Mouse (Mus musculus) lung, embryonic 14.5 days (tissue): ENCODE measurements around the gene Sorbs1. TPM values are rescaled to one million over a fixed set of nuclear protein-coding genes. Genes with fewer than 3 reads are reported as not detected.
A peak's percentile ranks its signal among the peaks of the same experiment; 100 is the strongest.

ENCODE experiments used
- ATAC-seq: fragments of 200-750 bp; cut with Nextera tagmentation; 2 replicates; pipeline ENCODE4 v1.8.0; 2017; ENCODE audit warnings: mild to moderate bottlenecking, moderate TSS enrichment, moderate library complexity; ENCODE audit not compliant: insufficient read depth
- DNase-seq: peaks from one replicate; pipeline ENCODE4 v3.0.0-alpha.2; 2015
- H3K27ac ChIP-seq: fragments of 300-500 bp; sonication (generic); 2 replicates; pipeline ENCODE4 v1.5.1; 2014; ENCODE audit warnings: low read depth, mild to moderate bottlenecking, moderate library complexity
- H3K27me3 ChIP-seq: fragments of 300-500 bp; sonication (generic); 2 replicates; pipeline ENCODE4 v1.6.1; 2014; ENCODE audit warnings: low read length, control low read depth; ENCODE audit not compliant: insufficient read depth
- H3K36me3 ChIP-seq: fragments of 300-500 bp; sonication (generic); 2 replicates; pipeline ENCODE4 v1.6.1; 2014; ENCODE audit warnings: control low read depth; ENCODE audit not compliant: insufficient read depth
- H3K4me1 ChIP-seq: fragments of 300-500 bp; sonication (generic); 2 replicates; pipeline ENCODE4 v1.6.1; 2014; ENCODE audit warnings: antibody characterized with exemption, control low read depth; ENCODE audit not compliant: insufficient read depth
- H3K4me2 ChIP-seq: fragments of 300-500 bp; sonication (generic); 2 replicates; pipeline ENCODE4 v1.6.1; 2014; ENCODE audit warnings: mild to moderate bottlenecking
- H3K4me3 ChIP-seq: fragments of 300-500 bp; sonication (generic); 2 replicates; pipeline ENCODE4 v1.5.1; 2014; ENCODE audit warnings: low read depth, low read length
- H3K9ac ChIP-seq: fragments of 300-500 bp; sonication (generic); 2 replicates; pipeline ENCODE4 v1.6.1; 2014
- H3K9me3 ChIP-seq: fragments of 300-500 bp; sonication (generic); 2 replicates; pipeline ENCODE4 v1.6.1; 2016; ENCODE audit warnings: low read depth, low read length, control low read depth
- CTCF ChIP-seq: IDR thresholded peaks from 2 replicates; pipeline ENCODE4 v1.5.1; 2016; ENCODE audit warnings: antibody characterized with exemption, low read depth
- WGBS: fragments of 180-500 bp; shearing (Covaris S2); extraction: QIAGEN DNeasy Blood & Tissue Kit; methylation state at CpG from one replicate; pipeline ENCODE4 v1.1.7; 2014; 5-methylcytosine and 5-hydroxymethylcytosine counted together
- polyA plus RNA-seq: library from polyadenylated mRNA; unstranded; fragments of >200 nt; fragmentation: Nextera tagmentation; extraction: Ambion mirVana; gene quantifications from 2 replicates; pipeline ENCODE4 v1.2.1, GENCODE M21; 2014

Sorbs1 gene
- polyA plus RNA-seq, 1 experiment from 2014 or later = 46.6 TPM

DNA sequence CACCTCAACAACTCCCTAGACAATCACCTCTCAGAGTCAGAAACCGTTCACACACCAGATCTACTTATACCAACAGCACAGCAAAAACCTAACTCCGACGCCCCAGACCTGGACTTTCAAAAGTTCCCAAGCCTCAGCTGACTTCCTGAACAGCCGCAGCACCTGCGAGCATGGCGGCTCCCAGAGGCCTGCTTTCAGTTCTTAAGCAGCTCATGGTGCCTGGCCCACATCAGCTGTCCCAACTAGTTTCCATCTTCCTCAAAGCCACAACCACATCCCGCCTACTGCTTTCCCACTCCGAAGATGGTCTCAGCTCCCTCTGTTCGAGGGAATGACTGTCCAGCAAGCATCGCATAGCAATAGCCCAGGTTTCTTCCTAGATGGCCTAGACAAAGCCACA is 74.7 kb downstream of the Sorbs1 start:
- H3K9me3 ChIP-seq = no peaks in the 10 kb centered on the region
- no peak overlapping the region for H3K4me3 ChIP-seq
- peaks cover 10% of the 10 kb centered on the region; the same call in 1 of the 2 replicates for H3K4me1 ChIP-seq
- ATAC-seq (no peak), DNase-seq (no peak)
- no peak overlapping the region; the same call in 1 of the 2 replicates for H3K27ac ChIP-seq
- no peaks in the 10 kb centered on the region for H3K36me3 ChIP-seq
- TF ChIP-seq CTCF = no peak
- H3K4me2 ChIP-seq = no peak overlapping the region
- no peaks in the 10 kb centered on the region for H3K27me3 ChIP-seq
- no peak overlapping the region for H3K9ac ChIP-seq
- WGBS = 91% methylated on average over 10 of the region's 10 CpGs

- WGBS = 24% methylated on average over 9 of the region's 9 CpGs
- Histone ChIP-seq H3K9ac (no peak overlapping the region), H3K4me3 (no peak overlapping the region), H3K9me3 (no peaks in the 10 kb centered on the region), H3K27ac (peak overlapping the region; percentile 39; the same call in 1 of the 2 replicates), H3K4me1 (peaks cover 10% of the 10 kb centered on the region; the same call in 1 of the 2 replicates), H3K4me2 (peak overlapping the region; percentile 32; the same call in 1 of the 2 replicates), H3K36me3 (no peaks in the 10 kb centered on the region), H3K27me3 (no peaks in the 10 kb centered on the region)
- peak; percentile 59 for DNase-seq
- ATAC-seq = peak; percentile 40; the same call in 1 of the 2 replicates
- no peak for TF ChIP-seq CTCF
Measured at GRCm38 (mm10) chr19:40437651-40438068, 75.9 kb downstream of the Sorbs1 start.

GRCm38 (mm10) chr19:40436465-40437200 is 76.9 kb downstream of the Sorbs1 start:
- Histone ChIP-seq H3K27ac (peak overlapping the region; percentile 39; the same call in 1 of the 2 replicates), H3K4me1 (peaks cover 10% of the 10 kb centered on the region), H3K27me3 (no peaks in the 10 kb centered on the region), H3K9ac (no peak overlapping the region), H3K9me3 (no peaks in the 10 kb centered on the region), H3K36me3 (no peaks in the 10 kb centered on the region), H3K4me2 (no peak overlapping the region), H3K4me3 (no peak overlapping the region)
- no peak for TF ChIP-seq CTCF
- DNase-seq (peak; percentile 94), ATAC-seq (peak; percentile 79)
- 42% methylated on average over 12 of the region's 12 CpGs for WGBS

DNA sequence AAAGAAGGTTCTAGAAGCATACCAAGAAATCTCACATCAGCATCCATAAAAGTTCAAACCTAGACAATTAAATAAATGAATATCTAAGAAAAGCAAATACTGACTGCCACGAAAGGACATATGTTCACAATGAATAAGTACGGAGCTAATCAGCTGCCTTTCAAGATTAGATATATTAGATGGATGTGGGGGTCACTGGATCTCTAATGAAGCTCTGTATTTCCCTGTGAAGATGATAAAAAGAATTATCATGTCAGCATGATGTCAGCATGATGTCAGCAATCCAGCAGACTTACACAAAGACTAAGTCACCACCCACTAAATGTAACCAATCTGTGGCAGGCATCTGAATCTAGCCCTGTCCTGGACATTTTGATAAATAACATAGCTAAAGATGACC is 77.8 kb downstream of the Sorbs1 start:
- H3K36me3 ChIP-seq = no peaks in the 10 kb centered on the region
- no peak overlapping the region for H3K4me2 ChIP-seq
- WGBS = 81% methylated on average over 2 of the region's 2 CpGs
- H3K27ac ChIP-seq = no peak overlapping the region
- no peaks in the 10 kb centered on the region for H3K9me3 ChIP-seq
- no peak for TF ChIP-seq CTCF
- no peak overlapping the region for H3K9ac ChIP-seq
- ATAC-seq (no peak), DNase-seq (no peak)
- H3K27me3 ChIP-seq = no peaks in the 10 kb centered on the region
- peaks cover 10% of the 10 kb centered on the region for H3K4me1 ChIP-seq
- no peak overlapping the region for H3K4me3 ChIP-seq

DNA sequence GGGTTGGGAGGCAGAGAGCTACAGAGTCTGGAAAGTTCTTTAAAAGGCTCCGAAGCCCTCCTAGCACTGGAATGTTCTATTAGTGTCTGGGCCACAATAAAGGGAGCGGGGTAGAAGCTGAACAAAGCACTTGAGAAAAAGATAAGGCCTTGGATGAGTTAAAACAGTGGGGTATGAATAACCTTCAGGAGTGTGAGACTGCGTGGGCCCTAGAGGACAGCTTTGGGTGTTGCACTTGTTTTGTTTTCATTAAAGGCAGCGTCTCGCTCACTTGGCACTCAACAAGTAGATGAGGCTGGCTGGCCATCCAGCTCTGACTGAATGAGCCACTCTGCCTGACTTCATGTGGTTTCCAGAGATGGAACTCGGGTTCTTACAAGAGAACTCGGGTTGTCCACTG is 78.5 kb downstream of the Sorbs1 start:
- no peak for TF ChIP-seq CTCF
- DNase-seq (no peak), ATAC-seq (no peak)
- Histone ChIP-seq H3K9me3 (no peaks in the 10 kb centered on the region), H3K27ac (no peak overlapping the region), H3K4me2 (no peak overlapping the region), H3K9ac (no peak overlapping the region), H3K27me3 (no peaks in the 10 kb centered on the region), H3K36me3 (no peaks in the 10 kb centered on the region), H3K4me3 (no peak overlapping the region), H3K4me1 (peaks cover 10% of the 10 kb centered on the region)
- 78% methylated on average over 7 of the region's 7 CpGs for WGBS

DNA sequence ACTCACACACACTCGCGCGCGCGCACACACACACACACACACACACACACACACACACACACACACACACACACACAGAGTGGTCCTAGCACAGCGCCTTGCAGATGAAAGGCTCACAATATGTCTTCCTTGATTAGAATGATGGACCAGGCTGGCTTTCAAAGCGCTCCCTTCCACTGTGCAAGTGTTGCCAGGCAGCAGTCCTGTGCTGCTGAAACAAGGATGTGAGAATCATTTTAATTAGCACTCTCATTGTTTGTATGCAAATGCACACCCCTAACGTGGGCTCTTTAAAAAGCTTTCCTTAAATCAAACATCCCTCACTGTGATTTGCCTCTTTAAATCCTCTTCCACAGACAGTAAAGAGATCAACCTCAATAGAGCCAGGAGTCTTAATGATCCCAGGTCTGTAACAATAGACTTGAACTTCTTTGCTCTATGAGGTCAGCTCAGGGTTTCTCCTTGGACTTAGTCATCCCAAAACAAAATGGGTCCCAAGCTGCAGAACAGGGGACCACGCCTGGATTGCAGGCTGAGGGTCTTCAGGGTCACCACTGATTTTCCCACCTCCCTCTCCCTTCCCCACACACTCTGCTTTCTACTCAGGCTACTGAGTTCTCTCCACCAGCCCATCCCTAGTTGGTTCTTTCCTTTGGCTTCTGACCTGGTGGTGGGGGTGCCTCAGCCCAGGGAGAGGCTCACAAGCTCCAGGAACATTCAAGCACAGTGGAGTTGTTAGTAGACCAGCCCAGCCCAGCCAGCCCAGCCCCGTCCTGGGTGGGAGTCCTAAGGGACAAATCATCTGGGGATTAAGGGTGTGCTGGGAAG is 79.3 kb downstream of the Sorbs1 start:
- no peak for TF ChIP-seq CTCF
- 88% methylated on average over 10 of the region's 10 CpGs for WGBS
- Histone ChIP-seq H3K9me3 (no peaks in the 10 kb centered on the region), H3K9ac (no peak overlapping the region), H3K36me3 (no peaks in the 10 kb centered on the region), H3K4me2 (no peak overlapping the region), H3K4me1 (peaks cover 10% of the 10 kb centered on the region), H3K4me3 (no peak overlapping the region), H3K27ac (no peak overlapping the region), H3K27me3 (no peaks in the 10 kb centered on the region)
- DNase-seq (no peak), ATAC-seq (no peak)

DNA sequence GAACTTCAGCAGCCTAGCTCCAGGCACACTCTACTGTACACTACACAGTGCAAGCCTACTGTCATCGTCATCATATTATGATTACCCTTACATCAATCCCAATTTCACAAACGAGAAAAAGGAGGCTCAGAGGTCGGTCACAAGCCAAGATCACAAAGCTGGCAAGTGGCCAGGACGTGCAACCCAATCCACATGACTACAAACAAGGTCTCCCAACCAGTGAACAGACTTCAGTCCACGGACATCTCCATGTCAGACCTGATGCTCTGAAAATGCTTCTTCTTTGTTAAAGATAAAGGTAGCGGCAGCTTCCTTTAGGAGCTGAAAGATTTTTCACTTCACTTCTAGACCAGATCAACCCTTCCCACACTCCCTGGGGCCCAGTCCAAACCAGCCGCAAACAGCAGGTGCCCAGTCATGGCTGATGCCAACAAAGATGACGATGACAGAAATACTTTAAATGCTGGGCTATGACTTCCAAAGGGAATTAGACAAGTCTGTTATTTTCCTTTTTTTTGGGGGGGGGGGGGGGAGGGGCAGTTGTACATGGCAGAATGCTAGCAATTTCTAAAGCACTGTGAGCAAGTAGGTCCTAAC is 80.2 kb downstream of the Sorbs1 start:
- Histone ChIP-seq H3K4me1 (peaks cover 9% of the 10 kb centered on the region), H3K36me3 (no peaks in the 10 kb centered on the region), H3K27ac (no peak overlapping the region), H3K4me2 (no peak overlapping the region), H3K9ac (no peak overlapping the region), H3K27me3 (no peaks in the 10 kb centered on the region), H3K4me3 (no peak overlapping the region), H3K9me3 (no peaks in the 10 kb centered on the region)
- peak; percentile 18 for DNase-seq
- ATAC-seq = no peak
- 72% methylated on average over 8 of the region's 8 CpGs for WGBS
- no peak for TF ChIP-seq CTCF
